Mouse (Mus musculus) right cerebral cortex, postnatal 36 days (tissue): ENCODE results near the gene Tuba3a.

Source experiments
- DNase-seq, 2 experiments: peaks; one replicate each; pipeline ENCODE4 v3.0.0; 2022; ENCODE audit warnings: low spot score in 2 of 2, mixed read lengths in 1 of 2

The Tuba3a gene

GRCm38 (mm10) chr6:125285890-125286289 is at the start of gene Tuba3a:
Tuba3a (minus strand) TSS chr6:125286042.
- no peak for DNase-seq

GRCm38 (mm10) chr6:125334356-125334755 is 48.5 kb upstream of the Tuba3a start:
- no peak for DNase-seq

GRCm38 (mm10) chr6:125333112-125333899 is 47.5 kb upstream of the Tuba3a start:
- no peak for DNase-seq

GRCm38 (mm10) chr6:125330626-125331326 is 44.9 kb upstream of the Tuba3a start:
- DNase-seq = peak; percentile 54 to 56

GRCm38 (mm10) chr6:125328243-125328642 is 42.4 kb upstream of the Tuba3a start:
- no peak for DNase-seq

- DNase-seq = no peak
Observed at GRCm38 (mm10) chr6:125325337-125325736, 39.5 kb upstream of the Tuba3a start.

GRCm38 (mm10) chr6:125323547-125323946 is 37.7 kb upstream of the Tuba3a start:
- no peak for DNase-seq

GRCm38 (mm10) chr6:125322794-125323193 is 37.0 kb upstream of the Tuba3a start:
- no peak for DNase-seq

- no peak for DNase-seq
Observed at GRCm38 (mm10) chr6:125321114-125321855, 35.4 kb upstream of the Tuba3a start.

GRCm38 (mm10) chr6:125320323-125320722 is 34.5 kb upstream of the Tuba3a start, which contains the start of gene Scnn1a:
Scnn1a (plus strand) TSS chr6:125320659.
- DNase-seq = no peak

- no peak for DNase-seq
Observed at GRCm38 (mm10) chr6:125319919-125320296, 34.1 kb upstream of the Tuba3a start.

- no peak for DNase-seq
Observed at GRCm38 (mm10) chr6:125318981-125319918, 33.4 kb upstream of the Tuba3a start.

- no peak for DNase-seq
Observed at GRCm38 (mm10) chr6:125317077-125317476, 31.2 kb upstream of the Tuba3a start.

GRCm38 (mm10) chr6:125314746-125315145 is 28.9 kb upstream of the Tuba3a start:
- DNase-seq = no peak

- DNase-seq = no peak
Observed at GRCm38 (mm10) chr6:125314231-125314563, 28.4 kb upstream of the Tuba3a start.

- peak; percentile 13 to 21 for DNase-seq
Observed at GRCm38 (mm10) chr6:125313546-125314230, 27.8 kb upstream of the Tuba3a start, which contains the start of gene Ltbr. Ltbr (minus strand) TSS chr6:125313885.

GRCm38 (mm10) chr6:125312581-125313355 is 26.9 kb upstream of the Tuba3a start:
- DNase-seq = no peak

- DNase-seq = no peak
Observed at GRCm38 (mm10) chr6:125312171-125312570, 26.3 kb upstream of the Tuba3a start.

- no peak for DNase-seq
Observed at GRCm38 (mm10) chr6:125309406-125309805, 23.6 kb upstream of the Tuba3a start.

GRCm38 (mm10) chr6:125308921-125309320 is 23.1 kb upstream of the Tuba3a start:
- no peak for DNase-seq
